Mouse (Mus musculus): Measurements from ENCODE around the gene Gm49368.
"Not testable (repeated sequence)": the region's sequence is repeated elsewhere in the genome, so short reads cannot be mapped to it uniquely, and the experiment has no call there.

Gene Gm49368

GRCm38 (mm10) chr7:128062456-128062855, at the start of gene Gm49368, which contains the start of gene Itgam:
Gene Gm49368 (plus strand): TSS chr7:128062683.
Gene Itgam (plus strand): TSS chr7:128062640.
- DNase-seq (ENCODE audit: low spot score in 2 of 2) = peak in 1 of 2 experiments; percentile 26

- DNase-seq (ENCODE audit: low spot score in 2 of 2) = no peak
Observed at GRCm38 (mm10) chr7:128013116-128013515, 49.4 kb upstream of the Gm49368 start.

- not testable (repeated sequence) for DNase-seq (ENCODE audit: low spot score in 2 of 2)
Observed at GRCm38 (mm10) chr7:128016134-128016533, 46.3 kb upstream of the Gm49368 start.

- no peak for DNase-seq (ENCODE audit: low spot score in 2 of 2)
Observed at GRCm38 (mm10) chr7:128016650-128017049, 45.8 kb upstream of the Gm49368 start.

GRCm38 (mm10) chr7:128018275-128018674, 44.2 kb upstream of the Gm49368 start:
- DNase-seq (ENCODE audit: low spot score in 2 of 2) = no peak

- no peak for DNase-seq (ENCODE audit: low spot score in 2 of 2)
Observed at GRCm38 (mm10) chr7:128019187-128019586, 43.3 kb upstream of the Gm49368 start.

- DNase-seq (ENCODE audit: low spot score in 2 of 2) = no peak
Observed at GRCm38 (mm10) chr7:128022974-128023373, 39.5 kb upstream of the Gm49368 start.

GRCm38 (mm10) chr7:128023565-128023964, 38.9 kb upstream of the Gm49368 start:
- DNase-seq (ENCODE audit: low spot score in 2 of 2) = no peak

- no peak for DNase-seq (ENCODE audit: low spot score in 2 of 2)
Observed at GRCm38 (mm10) chr7:128024364-128024763, 38.1 kb upstream of the Gm49368 start.

- no peak for DNase-seq (ENCODE audit: low spot score in 2 of 2)
Observed at GRCm38 (mm10) chr7:128024932-128025331, 37.6 kb upstream of the Gm49368 start.

GRCm38 (mm10) chr7:128025381-128025780, 37.1 kb upstream of the Gm49368 start:
- no peak for DNase-seq (ENCODE audit: low spot score in 2 of 2)

- no peak for DNase-seq (ENCODE audit: low spot score in 2 of 2)
Observed at GRCm38 (mm10) chr7:128031403-128031976, 31.0 kb upstream of the Gm49368 start.

- no peak for DNase-seq (ENCODE audit: low spot score in 2 of 2)
Observed at GRCm38 (mm10) chr7:128032290-128032988, 30.0 kb upstream of the Gm49368 start.

- no peak for DNase-seq (ENCODE audit: low spot score in 2 of 2)
Observed at GRCm38 (mm10) chr7:128032989-128033293, 29.5 kb upstream of the Gm49368 start.

GRCm38 (mm10) chr7:128033616-128034015, 28.9 kb upstream of the Gm49368 start:
- DNase-seq (ENCODE audit: low spot score in 2 of 2) = no peak

- not testable (repeated sequence) for DNase-seq (ENCODE audit: low spot score in 2 of 2)
Observed at GRCm38 (mm10) chr7:128042161-128042820, 20.2 kb upstream of the Gm49368 start.

GRCm38 (mm10) chr7:128044142-128044785, 18.2 kb upstream of the Gm49368 start:
- no peak for DNase-seq (ENCODE audit: low spot score in 2 of 2)

- no peak for DNase-seq (ENCODE audit: low spot score in 2 of 2)
Observed at GRCm38 (mm10) chr7:128045640-128046039, 16.8 kb upstream of the Gm49368 start.

- DNase-seq (ENCODE audit: low spot score in 2 of 2) = no peak
Observed at GRCm38 (mm10) chr7:128048819-128049218, 13.7 kb upstream of the Gm49368 start.

GRCm38 (mm10) chr7:128049254-128049653, 13.2 kb upstream of the Gm49368 start:
- no peak for DNase-seq (ENCODE audit: low spot score in 2 of 2)

- DNase-seq (ENCODE audit: low spot score in 2 of 2) = peak in 1 of 2 experiments; percentile 32
Observed at GRCm38 (mm10) chr7:128050739-128051138, 11.7 kb upstream of the Gm49368 start.

GRCm38 (mm10) chr7:128053061-128053460, 9.4 kb upstream of the Gm49368 start:
- DNase-seq (ENCODE audit: low spot score in 2 of 2) = peak in 1 of 2 experiments; percentile 61

Measured in spleen, postnatal 4 days (tissue).